Mouse (Mus musculus) T-helper 17 cell (primary cell): Measurements from ENCODE around the gene Rasal3.

Experiments used
- in situ Hi-C, 2 experiments: fragments of 300-600 bp; cut with MboI, MseI; formaldehyde crosslinking; loops; 1 replicate in 1 of 2; 2 replicates in 1 of 2; pipeline ENCODE4 v1.15.1; 2025; ENCODE audit warnings: high pct_unique_total_duplicates in 2 of 2

Rasal3 gene

GRCm38 (mm10) chr17:32389101-32389659, 14.2 kb downstream of the Rasal3 start, which contains the start of gene Wiz:
Wiz (minus strand) TSS chr17:32389439.
- in situ Hi-C loops: loop anchor here in 1 of 2 experiments (5.0 kb wide), 1 partner anchor 103 kb away; no protein-coding TSS in a partner anchor

GRCm38 (mm10) chr17:32388370-32389100, 14.8 kb downstream of the Rasal3 start:
- in situ Hi-C loops: loop anchor here in 1 of 2 experiments (5.0 kb wide), 1 partner anchor 104 kb away; no protein-coding TSS in a partner anchor

- in situ Hi-C loops: loop anchor here in 1 of 2 experiments (5.0 kb wide), 1 partner anchor 104 kb away; no protein-coding TSS in a partner anchor
Observed at GRCm38 (mm10) chr17:32387986-32388369, 15.4 kb downstream of the Rasal3 start.

GRCm38 (mm10) chr17:32386659-32387432, 16.5 kb downstream of the Rasal3 start:
- in situ Hi-C loops: loop anchor here in 1 of 2 experiments (5.0 kb wide), 1 partner anchor 105 kb away; no protein-coding TSS in a partner anchor

- in situ Hi-C loops: no loop called here
Observed at GRCm38 (mm10) chr17:32383661-32384060, 19.7 kb downstream of the Rasal3 start.

GRCm38 (mm10) chr17:32382576-32382975, 20.8 kb downstream of the Rasal3 start:
- in situ Hi-C loops: no loop called here

- in situ Hi-C loops: no loop called here
Observed at GRCm38 (mm10) chr17:32378786-32379185, 24.6 kb downstream of the Rasal3 start.

- in situ Hi-C loops: no loop called here
Observed at GRCm38 (mm10) chr17:32377137-32377536, 26.2 kb downstream of the Rasal3 start.

GRCm38 (mm10) chr17:32376475-32376874, 26.9 kb downstream of the Rasal3 start:
- in situ Hi-C loops: no loop called here

- in situ Hi-C loops: no loop called here
Observed at GRCm38 (mm10) chr17:32368991-32369578, 34.3 kb downstream of the Rasal3 start.

GRCm38 (mm10) chr17:32367706-32368105, 35.7 kb downstream of the Rasal3 start:
- in situ Hi-C loops: no loop called here

GRCm38 (mm10) chr17:32365296-32365695, 38.1 kb downstream of the Rasal3 start:
- in situ Hi-C loops: no loop called here

GRCm38 (mm10) chr17:32364850-32365249, 38.5 kb downstream of the Rasal3 start:
- in situ Hi-C loops: loop anchor here in 1 of 2 experiments (5.0 kb wide), 1 partner anchor 43 kb away; the partner anchor contains the start of gene Akap8

- in situ Hi-C loops: loop anchor here in 1 of 2 experiments (5.0 kb wide), 1 partner anchor 42 kb away; the partner anchor contains the start of gene Akap8
Observed at GRCm38 (mm10) chr17:32364331-32364730, 39.1 kb downstream of the Rasal3 start.

- in situ Hi-C loops: loop anchor here in 1 of 2 experiments (5.0 kb wide), 1 partner anchor 42 kb away; the partner anchor contains the start of gene Akap8
Observed at GRCm38 (mm10) chr17:32363821-32364301, 39.5 kb downstream of the Rasal3 start.

GRCm38 (mm10) chr17:32362686-32363085, 40.7 kb downstream of the Rasal3 start:
- in situ Hi-C loops: loop anchor here in 1 of 2 experiments (5.0 kb wide), 1 partner anchor 40 kb away; the partner anchor contains the start of gene Akap8

- in situ Hi-C loops: loop anchor here (5.0 kb wide), 3 partner anchors 37 to 67 kb away; partner anchors contain the start of gene Akap8 (in 1 of the 2)
Observed at GRCm38 (mm10) chr17:32359928-32360327, 43.5 kb downstream of the Rasal3 start.

GRCm38 (mm10) chr17:32358943-32359340, 44.4 kb downstream of the Rasal3 start:
- in situ Hi-C loops: loop anchor here in 1 of 2 experiments (5.0 kb wide), 2 partner anchors 38 to 68 kb away; no protein-coding TSS in a partner anchor

GRCm38 (mm10) chr17:32358192-32358942, 45.0 kb downstream of the Rasal3 start:
- in situ Hi-C loops: loop anchor here in 1 of 2 experiments (5.0 kb wide), 2 partner anchors 39 to 69 kb away; no protein-coding TSS in a partner anchor
